Mouse (Mus musculus): ENCODE results near the gene Gng10. TPM values are rescaled to one million over a fixed set of nuclear protein-coding genes. Genes with fewer than 3 reads are reported as not detected.

Gng10 gene
- polyA plus RNA-seq, 1 experiment: 7.1 TPM

GRCm38 (mm10) chr4:58994762-58995161 lies 40.1 kb upstream of the Gng10 start, which contains the start of gene Dnajc25:
Gene Dnajc25, plus strand, starts transcription at chr4:58995062.
- Histone ChIP-seq H3K4me3 (ENCODE audit: low read depth, low read length) (peak within 1 kb of the TSS; percentile 42), H3K27ac (ENCODE audit: insufficient read depth, low read depth, low read length) (peak within 1 kb of the TSS; percentile 95), H3K36me3 (ENCODE audit: control insufficient read depth, insufficient read depth, low read length) (no peaks in the 10 kb centered on the region), H3K4me1 (ENCODE audit: control insufficient read depth, insufficient read depth, insufficient read length, low read length) (peaks cover 36% of the 10 kb centered on the region; the same call in 1 of the 2 replicates), H3K27me3 (ENCODE audit: control insufficient read depth, insufficient read depth, low read length) (no peaks in the 10 kb centered on the region)
- 25% methylated on average over 4 of the region's 4 CpGs for WGBS
- no peak for TF ChIP-seq CTCF (IDR thresholded peaks at IDR 0.05; ENCODE audit: extremely low read depth, insufficient read length, insufficient replicate concordance, low read depth, low read length)
- no peak for TF ChIP-seq POLR2A (IDR thresholded peaks at IDR 0.05; ENCODE audit: low read depth, low read length)

DNA sequence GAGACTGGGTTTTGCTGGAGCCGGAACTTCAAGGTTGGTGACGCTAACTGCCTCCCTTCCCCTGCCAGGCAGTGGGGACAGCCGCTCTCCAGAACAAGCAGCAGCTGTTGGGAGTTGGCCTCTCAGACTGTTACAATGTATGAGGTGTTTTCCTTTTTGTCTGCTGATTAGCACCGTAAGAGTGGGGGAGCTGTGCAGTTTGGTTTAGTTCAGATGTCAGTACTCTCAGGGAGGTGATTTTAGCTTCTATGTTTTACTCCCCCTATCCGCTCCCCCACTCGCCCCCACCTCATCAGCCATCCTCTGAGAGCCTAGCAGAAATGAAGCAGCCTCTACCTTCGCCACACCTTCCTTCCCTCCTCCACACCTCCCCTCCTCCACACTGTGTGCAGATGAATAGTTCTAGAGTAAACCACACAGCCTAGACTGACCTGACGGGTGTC lies 39.6 kb upstream of the Gng10 start:
- Histone ChIP-seq H3K27me3 (ENCODE audit: control insufficient read depth, insufficient read depth, low read length) (no peaks in the 10 kb centered on the region), H3K36me3 (ENCODE audit: control insufficient read depth, insufficient read depth, low read length) (no peaks in the 10 kb centered on the region), H3K4me1 (ENCODE audit: control insufficient read depth, insufficient read depth, insufficient read length, low read length) (peaks cover 36% of the 10 kb centered on the region; the same call in 1 of the 2 replicates), H3K27ac (ENCODE audit: insufficient read depth, low read depth, low read length) (peak overlapping the region; percentile 95), H3K4me3 (ENCODE audit: low read depth, low read length) (peak overlapping the region; percentile 42)
- 34% methylated on average over 8 of the region's 8 CpGs for WGBS
- no peak for TF ChIP-seq POLR2A (IDR thresholded peaks at IDR 0.05; ENCODE audit: low read depth, low read length)
- no peak for TF ChIP-seq CTCF (IDR thresholded peaks at IDR 0.05; ENCODE audit: extremely low read depth, insufficient read length, insufficient replicate concordance, low read depth, low read length)

- Histone ChIP-seq H3K4me3 (ENCODE audit: low read depth, low read length) (no peak overlapping the region), H3K36me3 (ENCODE audit: control insufficient read depth, insufficient read depth, low read length) (no peaks in the 10 kb centered on the region), H3K4me1 (ENCODE audit: control insufficient read depth, insufficient read depth, insufficient read length, low read length) (peaks cover 36% of the 10 kb centered on the region; the same call in 1 of the 2 replicates), H3K27me3 (ENCODE audit: control insufficient read depth, insufficient read depth, low read length) (no peaks in the 10 kb centered on the region), H3K27ac (ENCODE audit: insufficient read depth, low read depth, low read length) (peak overlapping the region; percentile 92)
- 37% methylated on average over 5 of the region's 5 CpGs for WGBS
- TF ChIP-seq POLR2A (IDR thresholded peaks at IDR 0.05; ENCODE audit: low read depth, low read length) (no peak), CTCF (IDR thresholded peaks at IDR 0.05; ENCODE audit: extremely low read depth, insufficient read length, insufficient replicate concordance, low read depth, low read length) (no peak)
Measured at GRCm38 (mm10) chr4:58997081-58997480, 37.8 kb upstream of the Gng10 start.

DNA sequence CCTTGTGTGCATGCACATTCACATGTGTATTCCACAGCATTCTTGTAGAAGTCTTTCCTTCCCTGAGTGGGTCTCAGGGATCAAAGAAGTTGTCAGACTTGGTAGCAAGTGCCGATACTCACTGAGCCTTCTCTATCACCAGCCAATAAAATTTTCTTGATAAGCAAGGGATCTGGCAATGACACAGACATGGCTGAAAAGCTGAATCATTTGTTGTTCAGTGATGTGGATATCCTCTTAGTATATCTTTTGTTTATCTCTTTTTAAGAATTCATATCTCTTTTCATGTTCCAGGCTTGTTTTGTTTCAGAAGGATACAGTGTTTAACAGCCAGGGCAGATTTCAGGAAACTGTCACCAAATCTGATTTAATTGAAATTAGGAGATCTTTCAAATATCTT lies 36.2 kb upstream of the Gng10 start:
- Histone ChIP-seq H3K4me1 (ENCODE audit: control insufficient read depth, insufficient read depth, insufficient read length, low read length) (peaks cover 24% of the 10 kb centered on the region), H3K4me3 (ENCODE audit: low read depth, low read length) (no peak overlapping the region), H3K27ac (ENCODE audit: insufficient read depth, low read depth, low read length) (peak overlapping the region; percentile 72), H3K27me3 (ENCODE audit: control insufficient read depth, insufficient read depth, low read length) (no peaks in the 10 kb centered on the region), H3K36me3 (ENCODE audit: control insufficient read depth, insufficient read depth, low read length) (no peaks in the 10 kb centered on the region)
- 34% methylated on average over 1 of the region's 1 CpGs for WGBS
- TF ChIP-seq CTCF (IDR thresholded peaks at IDR 0.05; ENCODE audit: extremely low read depth, insufficient read length, insufficient replicate concordance, low read depth, low read length): no peak
- TF ChIP-seq POLR2A (IDR thresholded peaks at IDR 0.05; ENCODE audit: low read depth, low read length): no peak

GRCm38 (mm10) chr4:58999686-59000085 lies 35.2 kb upstream of the Gng10 start:
- peaks cover 20% of the 10 kb centered on the region for H3K4me1 ChIP-seq (ENCODE audit: control insufficient read depth, insufficient read depth, insufficient read length, low read length)
- no peaks in the 10 kb centered on the region for H3K27me3 ChIP-seq (ENCODE audit: control insufficient read depth, insufficient read depth, low read length)
- WGBS: 1% methylated on average over 2 of the region's 2 CpGs
- TF ChIP-seq CTCF (IDR thresholded peaks at IDR 0.05; ENCODE audit: extremely low read depth, insufficient read length, insufficient replicate concordance, low read depth, low read length): peak; percentile 91; the same call in 1 of the 2 replicates
- no peak for TF ChIP-seq POLR2A (IDR thresholded peaks at IDR 0.05; ENCODE audit: low read depth, low read length)
- H3K36me3 ChIP-seq (ENCODE audit: control insufficient read depth, insufficient read depth, low read length): no peaks in the 10 kb centered on the region
- H3K4me3 ChIP-seq (ENCODE audit: low read depth, low read length): no peak overlapping the region
- no peak overlapping the region for H3K27ac ChIP-seq (ENCODE audit: insufficient read depth, low read depth, low read length)

GRCm38 (mm10) chr4:59000614-59001013 lies 34.3 kb upstream of the Gng10 start:
- H3K4me1 ChIP-seq (ENCODE audit: control insufficient read depth, insufficient read depth, insufficient read length, low read length): peaks cover 18% of the 10 kb centered on the region
- no peaks in the 10 kb centered on the region for H3K36me3 ChIP-seq (ENCODE audit: control insufficient read depth, insufficient read depth, low read length)
- WGBS: 4% methylated on average over 2 of the region's 2 CpGs
- TF ChIP-seq CTCF (IDR thresholded peaks at IDR 0.05; ENCODE audit: extremely low read depth, insufficient read length, insufficient replicate concordance, low read depth, low read length) (peak; percentile 54; the same call in 1 of the 2 replicates), POLR2A (IDR thresholded peaks at IDR 0.05; ENCODE audit: low read depth, low read length) (no peak)
- no peak overlapping the region for H3K27ac ChIP-seq (ENCODE audit: insufficient read depth, low read depth, low read length)
- no peaks in the 10 kb centered on the region for H3K27me3 ChIP-seq (ENCODE audit: control insufficient read depth, insufficient read depth, low read length)
- no peak overlapping the region for H3K4me3 ChIP-seq (ENCODE audit: low read depth, low read length)

DNA sequence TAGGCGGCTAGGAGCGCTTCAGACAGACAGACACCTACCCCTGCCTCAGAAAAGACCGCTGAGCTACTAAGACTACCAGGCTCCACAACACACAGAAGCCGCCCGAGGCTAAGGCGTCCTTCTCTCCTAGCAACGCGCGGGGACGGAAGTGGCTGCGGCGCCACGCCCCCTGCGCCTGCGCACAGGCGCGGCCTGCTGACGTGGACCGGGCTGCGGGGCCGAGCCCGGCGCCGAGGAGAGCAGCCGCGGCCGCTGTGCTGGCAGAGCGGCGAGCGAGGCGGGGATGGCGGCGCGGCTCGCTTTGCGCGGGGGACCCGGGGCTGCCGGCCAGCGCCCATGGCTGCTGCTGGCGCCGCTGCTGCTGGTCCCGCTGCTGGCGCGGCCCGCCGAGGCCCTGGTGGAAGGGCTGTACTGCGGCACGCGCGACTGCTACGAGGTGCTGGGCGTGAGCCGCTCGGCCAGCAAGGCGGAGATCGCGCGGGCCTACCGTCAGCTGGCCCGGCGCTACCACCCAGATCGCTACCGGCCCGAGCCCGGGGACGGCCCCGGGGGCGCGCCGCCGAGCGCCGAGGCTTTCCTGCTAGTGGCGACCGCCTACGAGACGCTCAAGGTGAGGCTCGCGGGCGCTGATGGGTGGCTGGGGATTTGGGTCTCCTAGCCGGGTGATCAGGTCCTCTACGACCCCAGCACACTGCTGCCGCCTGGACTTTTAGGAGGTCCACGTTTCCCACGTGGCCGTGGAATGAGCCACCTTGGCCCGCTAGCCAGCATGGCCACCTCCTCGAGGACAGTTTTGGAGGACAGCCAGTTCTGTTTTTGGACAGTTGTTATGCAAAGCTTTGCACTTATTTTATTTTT lies 31.7 kb upstream of the Gng10 start, which contains the start of gene Gm20503:
Gm20503 (plus strand) TSS at position 263 of the 858 bp plus-strand sequence.
- TF ChIP-seq CTCF (IDR thresholded peaks at IDR 0.05; ENCODE audit: extremely low read depth, insufficient read length, insufficient replicate concordance, low read depth, low read length) (no peak), POLR2A (IDR thresholded peaks at IDR 0.05; ENCODE audit: low read depth, low read length) (peak; percentile 74; the same call in 1 of the 2 replicates)

More for the DNA sequence above, 31.7 kb upstream of the Gng10 start, which contains the start of gene Gm20503:
- Histone ChIP-seq H3K27ac (ENCODE audit: insufficient read depth, low read depth, low read length) (peak within 1 kb of the TSS; percentile 51), H3K4me1 (ENCODE audit: control insufficient read depth, insufficient read depth, insufficient read length, low read length) (peaks cover 9% of the 10 kb centered on the region), H3K36me3 (ENCODE audit: control insufficient read depth, insufficient read depth, low read length) (no peaks in the 10 kb centered on the region), H3K27me3 (ENCODE audit: control insufficient read depth, insufficient read depth, low read length) (no peaks in the 10 kb centered on the region), H3K4me3 (ENCODE audit: low read depth, low read length) (peak within 1 kb of the TSS; percentile 82)
- WGBS: under 1% methylated on average over 73 of the region's 89 CpGs

All from small intestine, adult 2 months (tissue).